Comparison of ENCODE assay signal across 8 mouse cellular contexts in genomic region chrX:153174786-153175185, GRCm38 (mm10). TPM values are rescaled to one million over a fixed set of nuclear protein-coding genes. Genes with fewer than 3 reads are reported as not detected.
DNase-seq lines count a peak whose midpoint lies in the region; ATAC-seq and TF ChIP-seq lines count a peak whose summit lies in the region.

No protein-coding gene starts in this region.

- no peak for TF ChIP-seq EP300 in liver, embryonic 14.5 days (IDR thresholded peaks at IDR 0.05; ENCODE audit: low read depth)

- no peak for ATAC-seq in intestine, postnatal 0 days
- ATAC-seq in intestine, embryonic 15.5 days, result no peak
- no peak for ATAC-seq in liver, embryonic 14.5 days (ENCODE audit: insufficient read depth)
- ATAC-seq in neural tube, embryonic 15.5 days (ENCODE audit: low FRiP score), result no peak
- no peak for ATAC-seq in hindbrain, embryonic 14.5 days (ENCODE audit: low FRiP score)

- DNase-seq in CD4-positive, CD25-positive, alpha-beta regulatory T cell, adult 2 months (ENCODE audit: low read depth, low spot score), result peak; percentile 51
- peak; percentile 11 for DNase-seq in MEL-GATA-1-ER (ENCODE audit: extremely low read depth, low read depth)
- no peak for DNase-seq in liver, embryonic 14.5 days (ENCODE audit: low read depth in 3 of 3, low spot score in 3 of 3)
- no peak for DNase-seq in frontal cortex, postnatal 10 days (ENCODE audit: low spot score in 2 of 2)
- no peak for DNase-seq in hindbrain, embryonic 14.5 days (ENCODE audit: low spot score)

- H3K27ac ChIP-seq in intestine, postnatal 0 days (ENCODE audit: low read depth, low read length), result no peak overlapping the region
- H3K27ac ChIP-seq in intestine, embryonic 15.5 days, result no peak overlapping the region
- H3K27ac ChIP-seq in liver, embryonic 14.5 days, result no peak overlapping the region
- no peak overlapping the region for H3K27ac ChIP-seq in neural tube, embryonic 15.5 days (replicated peaks)
- H3K27ac ChIP-seq in hindbrain, embryonic 14.5 days, result no peak overlapping the region

- no peaks in the 10 kb centered on the region for H3K36me3 ChIP-seq in intestine, postnatal 0 days (ENCODE audit: control insufficient read depth, insufficient read depth)
- H3K36me3 ChIP-seq in intestine, embryonic 15.5 days, result no peaks in the 10 kb centered on the region
- no peaks in the 10 kb centered on the region for H3K36me3 ChIP-seq in liver, embryonic 14.5 days (replicated peaks; ENCODE audit: control insufficient read depth, insufficient read depth, low read depth)
- H3K36me3 ChIP-seq in neural tube, embryonic 15.5 days, result no peaks in the 10 kb centered on the region
- H3K36me3 ChIP-seq in hindbrain, embryonic 14.5 days (replicated peaks; ENCODE audit: control insufficient read depth, insufficient read depth), result no peaks in the 10 kb centered on the region

- peak; percentile 54 for TF ChIP-seq CTCF in intestine, postnatal 0 days (IDR thresholded peaks at IDR 0.05; ENCODE audit: low read depth)
- TF ChIP-seq CTCF in liver, embryonic 14.5 days (IDR thresholded peaks at IDR 0.05; ENCODE audit: low read depth), result peak; percentile 52

- no peaks in the 10 kb centered on the region for H3K4me1 ChIP-seq in intestine, postnatal 0 days (replicated peaks; ENCODE audit: control insufficient read depth, insufficient read depth, low read length)
- no peaks in the 10 kb centered on the region for H3K4me1 ChIP-seq in intestine, embryonic 15.5 days (replicated peaks)
- H3K4me1 ChIP-seq in liver, embryonic 14.5 days (replicated peaks; ENCODE audit: control insufficient read depth in 2 of 2, insufficient read depth in 2 of 2, low read length in 1 of 2), result no peaks in the 10 kb centered on the region
- H3K4me1 ChIP-seq in neural tube, embryonic 15.5 days, result no peaks in the 10 kb centered on the region
- H3K4me1 ChIP-seq in hindbrain, embryonic 14.5 days (replicated peaks; ENCODE audit: control insufficient read depth, insufficient read depth, low read length), result no peaks in the 10 kb centered on the region

- H3K4me2 ChIP-seq in intestine, postnatal 0 days (replicated peaks; ENCODE audit: low read depth), result no peak overlapping the region
- H3K4me2 ChIP-seq in intestine, embryonic 15.5 days (replicated peaks), result no peak overlapping the region
- H3K4me2 ChIP-seq in liver, embryonic 14.5 days (ENCODE audit: low read depth), result no peak overlapping the region
- H3K4me2 ChIP-seq in neural tube, embryonic 15.5 days, result no peak overlapping the region
- no peak overlapping the region for H3K4me2 ChIP-seq in hindbrain, embryonic 14.5 days (replicated peaks)

- no peaks in the 10 kb centered on the region for H3K27me3 ChIP-seq in intestine, postnatal 0 days (replicated peaks; ENCODE audit: control insufficient read depth, insufficient read depth, low read length)
- H3K27me3 ChIP-seq in intestine, embryonic 15.5 days (replicated peaks), result no peaks in the 10 kb centered on the region
- H3K27me3 ChIP-seq in liver, embryonic 14.5 days (ENCODE audit: control insufficient read depth, insufficient read depth, low read length), result no peaks in the 10 kb centered on the region
- H3K27me3 ChIP-seq in neural tube, embryonic 15.5 days (replicated peaks), result no peaks in the 10 kb centered on the region
- H3K27me3 ChIP-seq in hindbrain, embryonic 14.5 days (ENCODE audit: control insufficient read depth, insufficient read depth, low read length), result no peaks in the 10 kb centered on the region

- H3K4me3 ChIP-seq in intestine, postnatal 0 days (ENCODE audit: low read depth, low read length), result no peak overlapping the region
- no peak overlapping the region for H3K4me3 ChIP-seq in intestine, embryonic 15.5 days (replicated peaks)
- no peak overlapping the region for H3K4me3 ChIP-seq in liver, embryonic 14.5 days (ENCODE audit: insufficient read depth in 1 of 2, low read depth in 2 of 2, low read length in 2 of 2)
- H3K4me3 ChIP-seq in neural tube, embryonic 15.5 days (replicated peaks), result no peak overlapping the region
- H3K4me3 ChIP-seq in hindbrain, embryonic 14.5 days (replicated peaks; ENCODE audit: low read length), result no peak overlapping the region

- WGBS in intestine, postnatal 0 days, result 5% methylated on average over 1 of the region's 1 CpGs
- 20% methylated on average over 1 of the region's 1 CpGs for WGBS in intestine, embryonic 15.5 days
- 6% methylated on average over 1 of the region's 1 CpGs for WGBS in liver, embryonic 14.5 days (ENCODE audit: insufficient replicate concordance)
- 19% methylated on average over 1 of the region's 1 CpGs for WGBS in neural tube, embryonic 15.5 days
- 12% methylated on average over 1 of the region's 1 CpGs for WGBS in hindbrain, embryonic 14.5 days

- H3K9me3 ChIP-seq in intestine, postnatal 0 days (ENCODE audit: control insufficient read depth), result no peaks in the 10 kb centered on the region
- H3K9me3 ChIP-seq in intestine, embryonic 15.5 days, result no peaks in the 10 kb centered on the region
- H3K9me3 ChIP-seq in liver, embryonic 14.5 days (ENCODE audit: control insufficient read depth, low read length), result no peaks in the 10 kb centered on the region
- H3K9me3 ChIP-seq in neural tube, embryonic 15.5 days (replicated peaks), result no peaks in the 10 kb centered on the region
- H3K9me3 ChIP-seq in hindbrain, embryonic 14.5 days (ENCODE audit: control insufficient read depth, low read length), result no peaks in the 10 kb centered on the region

- H3K9ac ChIP-seq in intestine, postnatal 0 days (ENCODE audit: low read depth, low read length), result no peak overlapping the region
- H3K9ac ChIP-seq in intestine, embryonic 15.5 days, result no peak overlapping the region
- no peak overlapping the region for H3K9ac ChIP-seq in liver, embryonic 14.5 days (replicated peaks)
- H3K9ac ChIP-seq in neural tube, embryonic 15.5 days (replicated peaks), result no peak overlapping the region
- no peak overlapping the region for H3K9ac ChIP-seq in hindbrain, embryonic 14.5 days

RNA-seq across cellular contexts. Expression of gene Rragb, which starts 35.0 kb away (rescaled TPM):
- polyA plus RNA-seq in intestine, postnatal 0 days (2015; fragmentation: Nextera tagmentation; extraction: Ambion mirVana), result 0.65 and 0.68 TPM in 2 replicates
- 1.5 and 1.7 TPM in 2 replicates for polyA plus RNA-seq in intestine, embryonic 15.5 days (2015; fragmentation: Nextera tagmentation; extraction: Ambion mirVana)
- 0.62 and 1.3 TPM in 2 replicates for polyA plus RNA-seq in liver, embryonic 14.5 days (2012; rRNA removed)
- polyA plus RNA-seq in liver, embryonic 14.5 days (2014; fragmentation: Nextera tagmentation; extraction: Ambion mirVana), result 0.38 and 0.50 TPM in 2 replicates
- 8.7 and 8.8 TPM in 2 replicates for polyA plus RNA-seq in neural tube, embryonic 15.5 days (2015; fragmentation: Nextera tagmentation; extraction: Ambion mirVana)
- 10.0 TPM in 2 replicates for polyA plus RNA-seq in hindbrain, embryonic 14.5 days (2014; fragmentation: Nextera tagmentation; extraction: Ambion mirVana)

RNA-seq across cellular contexts. Expression of gene Foxr2, which starts 56.2 kb away (rescaled TPM):
- polyA plus RNA-seq in intestine, postnatal 0 days (2015; fragmentation: Nextera tagmentation; extraction: Ambion mirVana), result not detected in 2 replicates
- not detected in 2 replicates for polyA plus RNA-seq in intestine, embryonic 15.5 days (2015; fragmentation: Nextera tagmentation; extraction: Ambion mirVana)
- not detected in 2 replicates for polyA plus RNA-seq in liver, embryonic 14.5 days (2012; rRNA removed)
- polyA plus RNA-seq in liver, embryonic 14.5 days (2014; fragmentation: Nextera tagmentation; extraction: Ambion mirVana), result not detected in 2 replicates
- 0.50 and 0.86 TPM in 2 replicates for polyA plus RNA-seq in neural tube, embryonic 15.5 days (2015; fragmentation: Nextera tagmentation; extraction: Ambion mirVana)
- polyA plus RNA-seq in hindbrain, embryonic 14.5 days (2014; fragmentation: Nextera tagmentation; extraction: Ambion mirVana), result 1.0 and 1.2 TPM in 2 replicates

Comparison
In these comparisons a context has a peak if more than half of its experiments do, and no peak if none do; other contexts are left out.
1. DNase-seq: peak in CD4-positive, CD25-positive, alpha-beta regulatory T cell, adult 2 months (single experiment) and MEL-GATA-1-ER (single experiment); none in liver, embryonic 14.5 days (0 of 3), frontal cortex, postnatal 10 days (0 of 2) and hindbrain, embryonic 14.5 days (single experiment).